Mouse (Mus musculus) liver, adult 2 months (tissue): Measurements from ENCODE around the gene Hoxc6. TPM values are rescaled to one million over a fixed set of nuclear protein-coding genes. Genes with fewer than 3 reads are reported as not detected.

Source experiments
- DNase-seq: peaks from one replicate; pipeline ENCODE4 v3.0.0-alpha.2; 2011; ENCODE audit warnings: low read depth, low spot score; ENCODE audit errors: extremely low read depth
- H3K27ac ChIP-seq: fragments of 200-500 bp; replicated peaks from 2 replicates; pipeline ENCODE4 v1.5.1; 2012; ENCODE audit warnings: low read depth, mild to moderate bottlenecking, control low read depth, inconsistent platforms, low read length; ENCODE audit not compliant: insufficient read depth
- H3K27me3 ChIP-seq: fragments of 200-500 bp; 2 replicates; pipeline ENCODE4 v1.6.1; 2012; ENCODE audit warnings: mild to moderate bottlenecking, moderate library complexity, low read length, inconsistent platforms; ENCODE audit not compliant: control insufficient read depth, insufficient read depth
- H3K36me3 ChIP-seq: fragments of 200-500 bp; 2 replicates; pipeline ENCODE4 v1.6.1; 2012; ENCODE audit warnings: low read length, inconsistent platforms; ENCODE audit not compliant: control insufficient read depth, insufficient read depth
- H3K4me1 ChIP-seq: fragments of 200-500 bp; 2 replicates; pipeline ENCODE4 v1.6.1; 2011; ENCODE audit warnings: low read length; ENCODE audit not compliant: control insufficient read depth, insufficient read depth
- H3K4me3 ChIP-seq: fragments of 200-500 bp; 2 replicates; pipeline ENCODE4 v1.5.1; 2011; ENCODE audit warnings: low read depth, mild to moderate bottlenecking, control low read depth, low read length, moderate library complexity; ENCODE audit not compliant: insufficient read depth
- H3K79me2 ChIP-seq: fragments of 200-500 bp; 2 replicates; pipeline ENCODE4 v1.6.1; 2012; ENCODE audit warnings: inconsistent platforms, mild to moderate bottlenecking, low read length, moderate library complexity; ENCODE audit not compliant: control insufficient read depth, insufficient read depth
- H3K9ac ChIP-seq: fragments of 200-500 bp; 2 replicates; pipeline ENCODE4 v1.6.1; 2012; ENCODE audit warnings: low read depth, mild to moderate bottlenecking, control low read depth, inconsistent platforms, low read length
- CTCF ChIP-seq: fragments of 200-500 bp; IDR thresholded peaks from 2 replicates; pipeline ENCODE4 v1.5.1; 2011; ENCODE audit warnings: low read depth, low read length, control low read depth
- POLR2A ChIP-seq: fragments of 200-500 bp; IDR thresholded peaks from 2 replicates; pipeline ENCODE4 v1.6.1; 2011; ENCODE audit warnings: low read length, control low read depth; ENCODE audit not compliant: insufficient read depth; ENCODE audit errors: extremely low read depth
- WGBS: fragments of 180-500 bp; shearing (Covaris S2); methylation state at CpG from one replicate; pipeline ENCODE4 v1.1.7; 2018; 5-methylcytosine and 5-hydroxymethylcytosine counted together
- polyA plus RNA-seq: library from polyadenylated mRNA; depleted of rRNA; stranded (reverse); fragments of >200 nt; gene quantifications from 2 replicates; pipeline ENCODE4 v1.2.3, GENCODE M21; 2012
- total RNA-seq: library from RNA; depleted of rRNA; stranded (reverse); fragments of >200 nt; gene quantifications from 2 replicates; pipeline ENCODE4 v1.2.3, GENCODE M21; 2014

Hoxc6 gene
- total and polyA plus RNA-seq, 2 experiments = not detected

DNA sequence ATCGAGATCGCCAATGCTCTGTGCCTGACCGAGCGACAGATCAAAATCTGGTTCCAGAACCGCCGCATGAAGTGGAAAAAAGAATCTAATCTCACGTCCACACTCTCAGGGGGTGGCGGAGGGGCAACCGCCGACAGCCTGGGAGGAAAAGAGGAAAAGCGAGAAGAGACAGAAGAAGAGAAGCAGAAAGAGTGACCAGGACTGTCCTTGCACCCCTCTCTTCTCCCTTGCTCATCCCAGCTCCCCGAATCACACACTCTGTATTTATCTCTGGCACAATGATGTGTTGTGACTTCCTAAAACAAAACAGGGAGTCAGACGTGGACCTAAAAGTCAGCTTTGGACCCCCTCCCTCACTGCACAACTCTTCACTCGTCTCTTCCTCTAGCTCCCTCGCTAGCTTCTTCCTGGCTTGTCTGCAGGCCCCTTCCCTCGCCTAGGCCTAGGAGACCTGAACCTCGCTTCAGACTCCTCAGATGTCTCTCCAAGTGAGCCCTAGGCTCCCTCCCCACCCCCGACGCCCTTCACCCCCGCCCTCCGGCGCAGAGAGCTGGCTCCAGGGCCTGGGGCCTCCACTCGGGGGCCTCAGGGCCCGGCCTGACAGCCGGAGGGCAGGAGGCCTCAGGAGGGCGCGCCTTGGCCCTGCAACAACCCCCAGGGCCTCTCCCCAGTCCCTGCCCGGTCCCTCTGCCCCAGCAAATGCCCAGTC, 12.9 kb downstream of the Hoxc6 start:
- Histone ChIP-seq H3K9ac (no peak overlapping the region), H3K79me2 (no peaks in the 10 kb centered on the region), H3K36me3 (no peaks in the 10 kb centered on the region), H3K27ac (no peak overlapping the region), H3K27me3 (peaks cover 35% of the 10 kb centered on the region), H3K4me1 (no peaks in the 10 kb centered on the region), H3K4me3 (no peak overlapping the region)
- no peak for DNase-seq
- WGBS = 6% methylated on average over 28 of the region's 28 CpGs
- no peak for TF ChIP-seq POLR2A

GRCm38 (mm10) chr15:103011928-103012486, 13.9 kb downstream of the Hoxc6 start:
- 9% methylated on average over 26 of the region's 26 CpGs for WGBS
- no peak overlapping the region for H3K9ac ChIP-seq
- H3K27me3 ChIP-seq = peaks cover 35% of the 10 kb centered on the region

GRCm38 (mm10) chr15:103013238-103013984, 15.4 kb downstream of the Hoxc6 start:
- WGBS = 4% methylated on average over 17 of the region's 17 CpGs
- DNase-seq = peak; percentile 32

More at GRCm38 (mm10) chr15:103011928-103012486, 13.9 kb downstream of the Hoxc6 start:
- H3K4me3 ChIP-seq = no peak overlapping the region
- no peaks in the 10 kb centered on the region for H3K4me1 ChIP-seq
- H3K36me3 ChIP-seq = no peaks in the 10 kb centered on the region
- no peaks in the 10 kb centered on the region for H3K79me2 ChIP-seq
- H3K27ac ChIP-seq = no peak overlapping the region
- no peak for DNase-seq
- TF ChIP-seq CTCF = no peak
- TF ChIP-seq POLR2A = no peak

GRCm38 (mm10) chr15:103014166-103015008, 16.3 kb downstream of the Hoxc6 start:
- Histone ChIP-seq H3K9ac (no peak overlapping the region), H3K36me3 (no peaks in the 10 kb centered on the region), H3K27me3 (peaks cover 31% of the 10 kb centered on the region), H3K4me1 (no peaks in the 10 kb centered on the region), H3K27ac (no peak overlapping the region), H3K79me2 (no peaks in the 10 kb centered on the region), H3K4me3 (no peak overlapping the region)
- DNase-seq = no peak
- TF ChIP-seq POLR2A = no peak
- no peak for TF ChIP-seq CTCF
- WGBS = 4% methylated on average over 56 of the region's 57 CpGs

More at GRCm38 (mm10) chr15:103013238-103013984, 15.4 kb downstream of the Hoxc6 start:
- TF ChIP-seq CTCF = peak; percentile 86
- no peak for TF ChIP-seq POLR2A
- Histone ChIP-seq H3K36me3 (no peaks in the 10 kb centered on the region), H3K4me3 (no peak overlapping the region), H3K27me3 (peaks cover 31% of the 10 kb centered on the region), H3K9ac (no peak overlapping the region), H3K27ac (no peak overlapping the region), H3K79me2 (no peaks in the 10 kb centered on the region), H3K4me1 (no peaks in the 10 kb centered on the region)

GRCm38 (mm10) chr15:103015009-103015399, 16.9 kb downstream of the Hoxc6 start:
- no peak for TF ChIP-seq POLR2A
- TF ChIP-seq CTCF = no peak
- H3K4me3 ChIP-seq = no peak overlapping the region
- no peaks in the 10 kb centered on the region for H3K79me2 ChIP-seq
- H3K27me3 ChIP-seq = peaks cover 30% of the 10 kb centered on the region
- H3K4me1 ChIP-seq = no peaks in the 10 kb centered on the region
- no peaks in the 10 kb centered on the region for H3K36me3 ChIP-seq
- 5% methylated on average over 28 of the region's 28 CpGs for WGBS
- no peak for DNase-seq
- no peak overlapping the region for H3K27ac ChIP-seq
- H3K9ac ChIP-seq = no peak overlapping the region
